Mouse (Mus musculus) heart, embryonic 13.5 days (tissue): ENCODE measurements around the gene Klk6. TPM values are rescaled to one million over a fixed set of nuclear protein-coding genes. Genes with fewer than 3 reads are reported as not detected.

Experiments
- ATAC-seq: fragments of 200-750 bp; cut with Nextera tagmentation; 2 replicates; pipeline ENCODE4 v1.8.0; 2017; ENCODE audit warnings: moderate TSS enrichment; ENCODE audit not compliant: insufficient number of reproducible peaks, low FRiP score, low TSS enrichment; ENCODE audit errors: extremely low read depth
- H3K27ac ChIP-seq: fragments of 300-500 bp; sonication (generic); replicated peaks from 2 replicates; pipeline ENCODE4 v1.5.1; 2015; ENCODE audit warnings: moderate library complexity, mild to moderate bottlenecking, inconsistent platforms
- H3K27me3 ChIP-seq: fragments of 300-500 bp; sonication (generic); replicated peaks from 2 replicates; pipeline ENCODE4 v1.6.1; 2015; ENCODE audit warnings: mild to moderate bottlenecking, inconsistent platforms
- H3K36me3 ChIP-seq: fragments of 300-500 bp; sonication (generic); 2 replicates; pipeline ENCODE4 v1.6.1; 2015; ENCODE audit warnings: mild to moderate bottlenecking, inconsistent platforms
- H3K4me1 ChIP-seq: fragments of 300-500 bp; sonication (generic); 2 replicates; pipeline ENCODE4 v1.6.1; 2015; ENCODE audit warnings: inconsistent platforms
- H3K4me2 ChIP-seq: fragments of 300-500 bp; sonication (generic); 2 replicates; pipeline ENCODE4 v1.6.1; 2015; ENCODE audit warnings: inconsistent platforms, mild to moderate bottlenecking, moderate library complexity
- H3K4me3 ChIP-seq: fragments of 300-500 bp; sonication (generic); 2 replicates; pipeline ENCODE4 v1.5.1; 2015; ENCODE audit warnings: moderate library complexity, mild to moderate bottlenecking, inconsistent platforms
- H3K9ac ChIP-seq: fragments of 300-500 bp; sonication (generic); 2 replicates; pipeline ENCODE4 v1.6.1; 2015; ENCODE audit warnings: inconsistent platforms, mild to moderate bottlenecking, moderate library complexity
- H3K9me3 ChIP-seq: fragments of 300-500 bp; sonication (generic); 2 replicates; pipeline ENCODE4 v1.6.1; 2016; ENCODE audit warnings: inconsistent platforms
- WGBS: fragments of 180-500 bp; shearing (Covaris S2); methylation state at CpG from one replicate; pipeline ENCODE4 v1.1.7; 2015; ENCODE audit warnings: mixed read lengths; 5-methylcytosine and 5-hydroxymethylcytosine counted together
- polyA plus RNA-seq: library from polyadenylated mRNA; unstranded; fragments of >200 nt; fragmentation: Nextera tagmentation; extraction: Ambion mirVana; gene quantifications from 2 replicates; pipeline ENCODE4 v1.2.1, GENCODE M21; 2015

Klk6 gene
- polyA plus RNA-seq, 1 experiment from 2014 or later: not detected

- Histone ChIP-seq H3K36me3 (no peaks in the 10 kb centered on the region), H3K9me3 (no peaks in the 10 kb centered on the region), H3K27me3 (peaks cover 23% of the 10 kb centered on the region), H3K9ac (no peak overlapping the region), H3K27ac (no peak overlapping the region), H3K4me3 (no peak overlapping the region), H3K4me2 (no peak overlapping the region), H3K4me1 (no peaks in the 10 kb centered on the region)
- 74% methylated on average over 6 of the region's 6 CpGs for WGBS
- no peak for ATAC-seq
These were observed 50.6 kb downstream of the Klk6 start for GRCm38 (mm10) chr7:43874868-43875375.

- Histone ChIP-seq H3K9ac (no peak overlapping the region), H3K27me3 (peaks cover 25% of the 10 kb centered on the region), H3K4me1 (no peaks in the 10 kb centered on the region), H3K9me3 (no peaks in the 10 kb centered on the region), H3K4me2 (no peak overlapping the region), H3K27ac (no peak overlapping the region), H3K4me3 (no peak overlapping the region), H3K36me3 (no peaks in the 10 kb centered on the region)
- ATAC-seq: no peak
- WGBS: 66% methylated on average over 4 of the region's 4 CpGs
These were observed 52.1 kb downstream of the Klk6 start for GRCm38 (mm10) chr7:43876444-43876843.

- Histone ChIP-seq H3K4me1 (no peaks in the 10 kb centered on the region), H3K27ac (no peak overlapping the region), H3K9ac (no peak overlapping the region), H3K9me3 (no peaks in the 10 kb centered on the region), H3K4me3 (no peak overlapping the region), H3K36me3 (no peaks in the 10 kb centered on the region), H3K27me3 (peaks cover 35% of the 10 kb centered on the region), H3K4me2 (no peak overlapping the region)
- no peak for ATAC-seq
- WGBS: 30% methylated on average over 1 of the region's 1 CpGs
These were observed 54.0 kb downstream of the Klk6 start for GRCm38 (mm10) chr7:43878281-43878680.

GRCm38 (mm10) chr7:43880912-43881311 is 56.6 kb downstream of the Klk6 start, which contains the start of gene Klk4:
Klk4 (plus strand) TSS chr7:43881160.
- Histone ChIP-seq H3K27me3 (peaks cover 48% of the 10 kb centered on the region), H3K4me3 (no peak within 1 kb of the TSS), H3K4me1 (no peaks in the 10 kb centered on the region), H3K4me2 (no peak within 1 kb of the TSS), H3K9ac (0 out of 2 replicates have a peak within 1 kb of the TSS, but pooled peaks have one; percentile 2), H3K27ac (no peak within 1 kb of the TSS), H3K36me3 (no peaks in the 10 kb centered on the region), H3K9me3 (no peaks in the 10 kb centered on the region)
- ATAC-seq: no peak
- 4% methylated on average over 3 of the region's 3 CpGs for WGBS

Other genes starting within 250 kb of the Klk6 start
- 7.0 TPM in 2 replicates for gene Zfp719, start 244.9 kb upstream of the Klk6 start, polyA plus RNA-seq
- not detected in 2 replicates for gene Zfp819, start 217.3 kb upstream of the Klk6 start, polyA plus RNA-seq
- gene Ceacam18, start 189.8 kb upstream of the Klk6 start, polyA plus RNA-seq: not detected in 2 replicates
- gene Siglece, start 164.3 kb upstream of the Klk6 start, polyA plus RNA-seq: 0.41 and 0.52 TPM in 2 replicates
- gene Ctu1, start 152.5 kb upstream of the Klk6 start, polyA plus RNA-seq: 6.3 and 6.8 TPM in 2 replicates
- not detected in 2 replicates for gene Klk14, start 134.1 kb upstream of the Klk6 start, polyA plus RNA-seq
- gene Klk13, start 111.9 kb upstream of the Klk6 start, polyA plus RNA-seq: 0.20 TPM in 1 of 2 replicates, not detected in the other
- not detected in 2 replicates for gene Klk12, start 55.6 kb upstream of the Klk6 start, polyA plus RNA-seq
- gene Klk11, start 49.9 kb upstream of the Klk6 start, polyA plus RNA-seq: not detected in 2 replicates
- 0.10 and 0.11 TPM in 2 replicates for gene Klk10, start 43.5 kb upstream of the Klk6 start, polyA plus RNA-seq
- gene Klk9, start 32.6 kb upstream of the Klk6 start, polyA plus RNA-seq: 0.13 and 0.25 TPM in 2 replicates
- gene Klk8, start 26.9 kb upstream of the Klk6 start, polyA plus RNA-seq: 25.8 and 27.9 TPM in 2 replicates
- gene Klk7, start 13.2 kb upstream of the Klk6 start, polyA plus RNA-seq: 0.09 and 0.10 TPM in 2 replicates
- not detected in 2 replicates for gene Klk5, start 17.5 kb downstream of the Klk6 start, polyA plus RNA-seq
- gene Klk4, start 56.7 kb downstream of the Klk6 start, polyA plus RNA-seq: not detected in 2 replicates
- gene Klk15, start 109.2 kb downstream of the Klk6 start, polyA plus RNA-seq: not detected in 2 replicates
- gene Klk1b8, start 126.2 kb downstream of the Klk6 start, polyA plus RNA-seq: not detected in 2 replicates
- gene Klk1b1, start 142.3 kb downstream of the Klk6 start, polyA plus RNA-seq: not detected in 2 replicates
- gene Klk1b9, start 151.6 kb downstream of the Klk6 start, polyA plus RNA-seq: not detected in 2 replicates
- gene Klk1b11, start 171.4 kb downstream of the Klk6 start, polyA plus RNA-seq: not detected in 2 replicates
- gene Klk1b26, start 187.7 kb downstream of the Klk6 start, polyA plus RNA-seq: not detected in 2 replicates
- gene Klk1b27, start 227.8 kb downstream of the Klk6 start, polyA plus RNA-seq: not detected in 2 replicates